9 mouse cellular contexts compared by ENCODE assay signal in genomic region chr10:76530922-76531321, GRCm38 (mm10). TPM values are rescaled to one million over a fixed set of nuclear protein-coding genes. Genes with fewer than 3 reads are reported as not detected.
DNase-seq lines count a peak whose midpoint lies in the region; ATAC-seq and TF ChIP-seq lines count a peak whose summit lies in the region.
"Had no signal": no experiment of that assay in that cellular context is flagged by ENCODE, and none has a peak within 500 bp of the region (broad histone marks: within the 10 kb centered on the region; RNA-seq: fewer than 3 reads in every experiment).

No protein-coding gene starts in this region.

- peaks cover 17% of the 10 kb centered on the region for H3K4me1 ChIP-seq in heart, embryonic 13.5 days
- H3K4me1 ChIP-seq in MEL (ENCODE audit: control insufficient read depth in 1 of 2, insufficient read depth in 2 of 2, low read length in 2 of 2): peaks cover 4 to 5% of the 10 kb centered on the region in 2 experiments
- peaks cover 36% of the 10 kb centered on the region for H3K4me1 ChIP-seq in hindbrain, embryonic 13.5 days (replicated peaks)
- peaks cover 14% of the 10 kb centered on the region for H3K4me1 ChIP-seq in midbrain, embryonic 11.5 days (ENCODE audit: control insufficient read depth, insufficient read depth, low read length)

- no peak for TF ChIP-seq CTCF in MEL (IDR thresholded peaks at IDR 0.05 in 2 of 3, conservative IDR thresholded peaks at IDR 0.05 in 1 of 3; ENCODE audit: control insufficient read depth in 1 of 3, insufficient read depth in 1 of 3, low read depth in 2 of 3, low read length in 3 of 3, poor library complexity in 1 of 3, severe bottlenecking in 1 of 3)

- WGBS in heart, embryonic 13.5 days: 1% methylated on average over 11 of the region's 11 CpGs
- 2% methylated on average over 11 of the region's 11 CpGs for WGBS in hindbrain, embryonic 13.5 days
- 4% methylated on average over 11 of the region's 11 CpGs for WGBS in midbrain, embryonic 11.5 days

- H3K27ac ChIP-seq in heart, embryonic 13.5 days (replicated peaks): peak overlapping the region; percentile 37; the same call in 1 of the 2 replicates
- H3K27ac ChIP-seq in MEL (ENCODE audit: control insufficient read depth, low read depth, low read length): no peak overlapping the region
- H3K27ac ChIP-seq in hindbrain, embryonic 13.5 days: peak overlapping the region; percentile 14
- H3K27ac ChIP-seq in midbrain, embryonic 11.5 days (ENCODE audit: low read depth, low read length): peak overlapping the region; percentile 9; the same call in 1 of the 2 replicates

- H3K79me2 ChIP-seq in MEL (ENCODE audit: control insufficient read depth, insufficient read depth, low read length, poor library complexity): peaks cover 4% of the 10 kb centered on the region

- no peaks in the 10 kb centered on the region for H3K9me3 ChIP-seq in heart, embryonic 13.5 days
- H3K9me3 ChIP-seq in MEL (replicated peaks; ENCODE audit: insufficient read depth, low read length): no peaks in the 10 kb centered on the region
- no peaks in the 10 kb centered on the region for H3K9me3 ChIP-seq in hindbrain, embryonic 13.5 days
- no peaks in the 10 kb centered on the region for H3K9me3 ChIP-seq in midbrain, embryonic 11.5 days (ENCODE audit: control insufficient read depth, low read length)

- peak overlapping the region; percentile 78 for H3K9ac ChIP-seq in heart, embryonic 13.5 days
- H3K9ac ChIP-seq in MEL (ENCODE audit: control insufficient read depth, low read depth, low read length, poor library complexity, severe bottlenecking): peak overlapping the region; percentile 49
- peak overlapping the region; percentile 89 for H3K9ac ChIP-seq in hindbrain, embryonic 13.5 days
- H3K9ac ChIP-seq in midbrain, embryonic 11.5 days (ENCODE audit: low read length): peak overlapping the region; percentile 59

- no peaks in the 10 kb centered on the region for H3K27me3 ChIP-seq in heart, embryonic 13.5 days (replicated peaks)
- H3K27me3 ChIP-seq in MEL (ENCODE audit: control insufficient read depth in 1 of 2, insufficient read depth in 2 of 2, low read length in 2 of 2): no peaks in the 10 kb centered on the region
- no peaks in the 10 kb centered on the region for H3K27me3 ChIP-seq in hindbrain, embryonic 13.5 days
- no peaks in the 10 kb centered on the region for H3K27me3 ChIP-seq in midbrain, embryonic 11.5 days (ENCODE audit: control insufficient read depth, insufficient read depth, low read length)

- DNase-seq in heart, adult 11 months: no peak
- DNase-seq in MEL (ENCODE audit: low read depth, low spot score): no peak
- no peak for DNase-seq in midbrain, embryonic 11.5 days (ENCODE audit: low spot score, missing footprints)
- no peak for DNase-seq in urinary bladder, adult 2 months (ENCODE audit: low spot score)
- DNase-seq in right cerebral cortex, postnatal 4 days: no peak

- no peak for TF ChIP-seq RAD21 in MEL (IDR thresholded peaks at IDR 0.05; ENCODE audit: low read depth, low read length)

- peaks cover 26% of the 10 kb centered on the region for H3K36me3 ChIP-seq in heart, embryonic 13.5 days
- no peaks in the 10 kb centered on the region; a peak in 2 of 4 replicates for H3K36me3 ChIP-seq in MEL (ENCODE audit: control insufficient read depth in 1 of 2, insufficient read depth in 2 of 2, low read length in 2 of 2)
- peaks cover 22% of the 10 kb centered on the region for H3K36me3 ChIP-seq in hindbrain, embryonic 13.5 days
- peaks cover 2% of the 10 kb centered on the region; the same call in 1 of the 2 replicates for H3K36me3 ChIP-seq in midbrain, embryonic 11.5 days (ENCODE audit: control insufficient read depth, insufficient read depth, low read length)

- TF ChIP-seq EP300 in MEL (IDR thresholded peaks at IDR 0.05; ENCODE audit: low read depth in 1 of 2, low read length in 2 of 2): no peak

- H3K4me3 ChIP-seq in heart, embryonic 13.5 days: peak overlapping the region; percentile 79
- peak overlapping the region; percentile 61 to 95 for H3K4me3 ChIP-seq in MEL (ENCODE audit: control insufficient read depth in 1 of 2, insufficient read depth in 1 of 2, low read depth in 2 of 2, low read length in 2 of 2)
- H3K4me3 ChIP-seq in hindbrain, embryonic 13.5 days: peak overlapping the region; percentile 74
- H3K4me3 ChIP-seq in midbrain, embryonic 11.5 days (ENCODE audit: low read depth, low read length): peak overlapping the region; percentile 56

- 0 out of 2 replicates have a peak, but pooled peaks have one; percentile 5 for ATAC-seq in heart, embryonic 13.5 days (ENCODE audit: extremely low read depth, insufficient number of reproducible peaks, low FRiP score, low TSS enrichment)
- ATAC-seq in hindbrain, embryonic 13.5 days (ENCODE audit: low FRiP score): no peak; the same call in 1 of the 2 replicates
- no peak for ATAC-seq in midbrain, embryonic 11.5 days (ENCODE audit: low FRiP score)
- ATAC-seq in inflammation-experienced regulatory T-cells, adult 6 months: no peak

- H3K4me2 ChIP-seq in heart, embryonic 13.5 days: peak overlapping the region; percentile 88
- H3K4me2 ChIP-seq in hindbrain, embryonic 13.5 days: peak overlapping the region; percentile 79
- peak overlapping the region; percentile 78 for H3K4me2 ChIP-seq in midbrain, embryonic 11.5 days

- no peak for TF ChIP-seq POLR2A in MEL (IDR thresholded peaks at IDR 0.05; ENCODE audit: control insufficient read depth in 1 of 2, insufficient read depth in 1 of 2, low read depth in 1 of 2, low read length in 2 of 2, poor library complexity in 1 of 2)

TF ChIP-seq in MEL, 35 proteins besides CTCF, POLR2A, EP300 and RAD21:
- TF ChIP-seq RCOR1 (IDR thresholded peaks at IDR 0.05; ENCODE audit: low read depth, low read length) (no peak), UBTF (IDR thresholded peaks at IDR 0.05; ENCODE audit: borderline replicate concordance, insufficient read depth, low read depth, low read length) (no peak), JUND (IDR thresholded peaks at IDR 0.05; ENCODE audit: low read depth, low read length) (no peak), MAFK (IDR thresholded peaks at IDR 0.05; ENCODE audit: borderline replicate concordance, low read depth, low read length) (no peak), HCFC1 (IDR thresholded peaks at IDR 0.05; ENCODE audit: low read depth, low read length) (no peak)
TF ChIP-seq in MEL: peak in this region for 0.

RNA-seq across cellular contexts. Expression of gene Lss, which starts 0.5 kb away (rescaled TPM):
- polyA plus RNA-seq in heart, embryonic 13.5 days (2015; fragmentation: Nextera tagmentation; extraction: Ambion mirVana): 9.5 and 10.7 TPM in 2 replicates
- 26.3 and 27.5 TPM in 2 replicates for total RNA-seq in MEL (2012; rRNA removed)
- polyA plus RNA-seq in MEL (2012; ENCODE audit: insufficient read depth in 1 of 2, insufficient read length in 2 of 2, low read depth in 1 of 2, low replicate concordance in 2 of 2, missing spikeins in 1 of 2): 10 to 100 TPM; 27.5 to 28.3 TPM
- 37.9 and 45.6 TPM in 2 replicates for polyA plus RNA-seq in hindbrain, embryonic 13.5 days (2015; fragmentation: Nextera tagmentation; extraction: Ambion mirVana)
- polyA plus RNA-seq in midbrain, embryonic 11.5 days (2014; fragmentation: Nextera tagmentation; extraction: Ambion mirVana): 43.7 and 47.4 TPM in 2 replicates
- 20.1 and 33.8 TPM in 2 replicates for polyA plus RNA-seq in urinary bladder, adult 2 months (2012; rRNA removed)
- polyA plus RNA-seq in inflammation-experienced regulatory T-cells, adult 6 months (2017; shearing (Covaris generic)): 10 to 100 TPM in 2 of 3 experiments, 1 to 10 TPM in 1; 9.7 to 17.3 (median 12.5) TPM

RNA-seq across cellular contexts. Expression of gene Spatc1l, which starts 31.1 kb away (rescaled TPM):
- polyA plus RNA-seq in heart, embryonic 13.5 days (2015; fragmentation: Nextera tagmentation; extraction: Ambion mirVana): not detected in 2 replicates
- not detected in 2 replicates for total RNA-seq in MEL (2012; rRNA removed)
- polyA plus RNA-seq in MEL (2012; ENCODE audit: insufficient read depth in 1 of 2, insufficient read length in 2 of 2, low read depth in 1 of 2, low replicate concordance in 2 of 2, missing spikeins in 1 of 2): not detected
- polyA plus RNA-seq in hindbrain, embryonic 13.5 days (2015; fragmentation: Nextera tagmentation; extraction: Ambion mirVana): not detected in 2 replicates
- polyA plus RNA-seq in midbrain, embryonic 11.5 days (2014; fragmentation: Nextera tagmentation; extraction: Ambion mirVana): not detected in 2 replicates
- polyA plus RNA-seq in urinary bladder, adult 2 months (2012; rRNA removed): 0.10 and 0.15 TPM in 2 replicates
- not detected for polyA plus RNA-seq in inflammation-experienced regulatory T-cells, adult 6 months (2017; shearing (Covaris generic))
- total RNA-seq: layer of hippocampus, postnatal 25 days had no signal

RNA-seq across cellular contexts. Expression of gene Ftcd, which starts 44.5 kb away (rescaled TPM):
- 3.0 and 3.6 TPM in 2 replicates for polyA plus RNA-seq in heart, embryonic 13.5 days (2015; fragmentation: Nextera tagmentation; extraction: Ambion mirVana)
- total RNA-seq in MEL (2012; rRNA removed): not detected in 2 replicates
- not detected for polyA plus RNA-seq in MEL (2012; ENCODE audit: insufficient read depth in 1 of 2, insufficient read length in 2 of 2, low read depth in 1 of 2, low replicate concordance in 2 of 2, missing spikeins in 1 of 2)
- 0.16 TPM in 1 of 2 replicates, not detected in the other for polyA plus RNA-seq in hindbrain, embryonic 13.5 days (2015; fragmentation: Nextera tagmentation; extraction: Ambion mirVana)
- not detected in 2 replicates for polyA plus RNA-seq in midbrain, embryonic 11.5 days (2014; fragmentation: Nextera tagmentation; extraction: Ambion mirVana)
- 0.03 TPM in 1 of 2 replicates, not detected in the other for polyA plus RNA-seq in urinary bladder, adult 2 months (2012; rRNA removed)
- not detected for polyA plus RNA-seq in inflammation-experienced regulatory T-cells, adult 6 months (2017; shearing (Covaris generic))
- total RNA-seq: layer of hippocampus, postnatal 25 days had no signal
